Mouse (Mus musculus): ENCODE measurements around the gene Rab11fip2. TPM values are rescaled to one million over a fixed set of nuclear protein-coding genes. Genes with fewer than 3 reads are reported as not detected.

Rab11fip2 gene
- 11.3 and 12.2 TPM in 2 replicates for polyA plus RNA-seq (2012; rRNA removed)

- peak; percentile 92 for DNase-seq (ENCODE audit: low spot score)
Observed at GRCm38 (mm10) chr19:59943322-59943871, at the start of gene Rab11fip2. TSS of gene Rab11fip2 (minus strand) at chr19:59943654.

- no peak for DNase-seq (ENCODE audit: low spot score)
Observed at GRCm38 (mm10) chr19:59981588-59981987, 38.1 kb upstream of the Rab11fip2 start.

DNA sequence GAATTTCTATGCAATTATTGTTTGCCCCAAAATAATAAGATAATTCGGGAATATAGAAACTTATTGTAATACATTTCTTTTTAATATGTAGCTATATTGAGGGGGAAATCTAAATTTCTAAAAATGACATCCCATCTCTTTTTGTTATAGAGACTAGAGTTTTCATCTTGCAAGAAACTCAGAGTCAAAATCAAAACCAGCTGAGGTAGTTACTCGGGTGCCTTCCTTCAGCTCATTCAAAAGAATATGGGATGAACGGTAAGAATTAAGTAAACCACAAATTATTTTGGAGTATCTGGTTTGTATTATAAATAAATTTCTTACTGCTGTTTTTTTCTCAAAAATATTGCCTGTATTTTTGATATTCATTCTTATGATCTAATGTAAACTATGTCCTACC, 11.5 kb upstream of the Rab11fip2 start:
- no peak for DNase-seq (ENCODE audit: low spot score)

DNA sequence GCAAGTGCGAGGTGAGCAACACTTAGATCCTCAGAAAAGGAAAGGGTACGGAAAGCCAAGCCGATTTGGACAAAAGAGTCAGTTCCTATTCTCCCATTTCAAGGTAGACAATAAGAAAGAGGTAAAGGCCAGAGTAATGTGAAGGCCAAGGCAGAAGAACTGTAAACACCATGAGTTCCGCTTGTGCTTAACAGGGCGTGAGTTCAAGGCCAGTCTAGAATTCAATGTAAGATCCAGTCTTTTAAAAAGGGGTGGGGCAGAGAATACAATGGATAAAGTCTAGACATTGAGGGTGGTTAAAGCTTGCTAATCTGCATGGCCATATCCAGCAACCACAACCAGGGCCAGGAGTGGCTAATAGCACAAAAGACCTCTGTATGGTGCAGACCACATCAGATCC, 6.3 kb upstream of the Rab11fip2 start:
- DNase-seq (ENCODE audit: low spot score), result no peak

DNA sequence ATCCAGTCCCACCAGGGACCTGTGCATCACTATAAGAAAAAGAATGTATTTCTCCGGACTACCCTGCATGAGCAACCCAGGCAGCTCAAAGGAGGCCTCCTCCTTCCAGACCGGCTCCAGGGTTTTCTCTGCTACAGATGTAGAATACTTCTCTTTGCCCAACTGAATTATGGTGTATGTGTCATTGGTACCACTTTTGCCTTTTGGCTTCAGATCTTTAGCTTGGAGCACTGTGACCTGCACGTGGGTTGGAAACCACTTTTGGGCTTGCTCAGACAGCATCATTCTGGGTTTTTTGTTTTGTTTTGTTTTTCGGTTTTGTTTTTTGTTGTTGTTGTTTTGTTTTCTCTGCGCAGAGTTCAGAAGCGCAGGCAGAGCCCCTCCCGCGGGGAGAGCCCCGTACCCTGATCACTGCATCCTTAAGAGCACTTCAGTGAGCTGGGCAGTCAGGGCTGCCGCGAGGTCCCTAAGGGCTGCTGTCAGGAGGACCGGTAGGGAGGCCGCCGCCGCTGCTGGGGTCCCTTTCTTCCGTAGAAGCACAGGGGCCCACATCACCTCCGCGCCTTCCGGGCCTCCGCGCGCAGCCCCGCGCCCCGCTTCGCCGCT, 635 bp downstream of the Rab11fip2 start:
- DNase-seq (ENCODE audit: low spot score), result peak; percentile 20

GRCm38 (mm10) chr19:59939711-59940110, 3.7 kb downstream of the Rab11fip2 start:
- no peak for DNase-seq (ENCODE audit: low spot score)

DNA sequence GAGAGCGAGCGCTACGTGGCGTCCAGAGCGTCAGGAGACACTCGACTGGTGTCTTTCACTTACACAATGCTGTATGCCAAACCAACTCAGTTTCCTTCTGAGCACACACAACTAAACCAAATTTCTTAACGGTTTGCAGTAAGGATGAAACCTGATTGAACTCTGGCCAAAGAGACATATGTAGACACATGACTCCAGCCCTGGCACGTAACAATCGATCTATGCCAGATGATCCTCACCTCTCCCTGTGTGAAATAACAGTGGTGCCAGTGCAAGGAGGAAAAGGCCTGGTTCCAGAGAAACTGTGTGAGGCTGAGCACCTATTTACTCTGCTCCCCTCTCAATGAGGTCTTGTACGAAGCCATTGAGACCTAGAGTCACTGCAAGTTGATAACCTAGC, 11.4 kb downstream of the Rab11fip2 start:
- DNase-seq (ENCODE audit: low spot score), result no peak

DNA sequence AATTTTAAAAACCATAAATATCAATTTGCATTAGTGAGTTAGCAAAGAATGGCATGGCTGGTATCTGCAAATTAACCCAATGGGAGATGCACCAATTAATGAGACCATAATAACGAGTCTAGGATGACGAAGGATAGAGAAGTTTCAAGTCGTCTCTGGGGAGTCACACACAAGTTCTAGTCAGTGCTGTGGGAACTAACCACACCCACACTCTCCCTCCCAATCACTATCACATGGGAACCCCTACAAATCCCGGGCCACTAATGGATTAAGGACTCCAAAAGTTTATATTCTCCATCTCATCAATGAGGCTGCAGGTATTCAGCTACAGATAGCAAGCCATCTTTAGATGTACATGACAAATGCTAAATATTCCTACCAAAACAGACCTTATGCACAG, 14.8 kb downstream of the Rab11fip2 start:
- no peak for DNase-seq (ENCODE audit: low spot score)

DNA sequence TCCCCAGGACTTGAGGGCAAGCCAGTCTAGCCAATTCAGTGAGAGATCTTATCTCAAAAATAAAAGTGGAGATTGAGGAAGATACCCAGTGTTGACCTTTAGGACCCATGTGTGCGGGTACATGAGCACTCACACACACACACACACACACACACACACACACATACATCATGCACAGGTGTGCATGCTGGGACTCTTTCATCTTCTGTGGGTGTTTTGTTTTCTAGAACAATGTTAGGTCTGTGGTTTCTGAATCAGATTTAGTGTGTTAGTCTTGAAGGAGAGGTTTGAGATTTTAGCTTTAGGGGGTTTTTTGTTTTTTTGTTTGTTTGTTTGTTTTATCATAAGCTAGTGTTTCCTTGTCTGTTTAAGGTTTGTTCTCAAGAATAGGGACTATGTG, 17.3 kb downstream of the Rab11fip2 start:
- DNase-seq (ENCODE audit: low spot score), result no peak

- no peak for DNase-seq (ENCODE audit: low spot score)
Observed at GRCm38 (mm10) chr19:59920846-59921245, 22.6 kb downstream of the Rab11fip2 start.

DNA sequence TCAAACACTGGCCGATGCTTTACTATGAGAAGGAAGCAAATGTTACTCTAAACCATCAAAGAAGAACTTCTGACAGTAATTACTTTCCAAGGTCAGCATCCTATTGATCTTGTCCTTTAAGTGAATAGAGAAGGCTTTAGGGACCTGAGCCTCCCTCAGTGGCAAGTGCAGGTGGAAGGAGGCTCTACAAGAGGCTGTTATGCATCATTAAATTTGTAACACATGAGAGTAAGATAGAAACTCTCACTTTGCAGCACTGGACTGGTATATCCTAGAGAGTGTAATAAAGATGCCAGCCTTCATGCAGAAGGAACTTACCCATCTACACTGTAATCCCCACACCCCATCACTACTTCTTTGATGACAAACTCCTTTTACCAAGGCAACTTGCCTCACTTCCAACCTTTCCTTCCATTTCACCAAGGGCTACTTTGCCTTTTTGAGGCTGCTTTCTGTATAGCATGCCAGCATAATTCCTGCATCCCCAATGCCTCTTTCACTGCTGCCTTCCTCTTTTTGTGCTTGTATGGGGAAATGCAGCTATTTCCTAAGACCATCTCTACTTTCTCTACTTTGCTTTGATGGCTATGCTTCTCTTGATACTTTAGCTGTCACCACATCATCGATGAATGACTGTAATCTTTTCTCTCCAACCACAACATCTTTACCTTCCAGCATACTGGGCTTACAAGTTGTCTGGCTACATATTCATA, 25.4 kb downstream of the Rab11fip2 start:
- DNase-seq (ENCODE audit: low spot score), result no peak

DNA sequence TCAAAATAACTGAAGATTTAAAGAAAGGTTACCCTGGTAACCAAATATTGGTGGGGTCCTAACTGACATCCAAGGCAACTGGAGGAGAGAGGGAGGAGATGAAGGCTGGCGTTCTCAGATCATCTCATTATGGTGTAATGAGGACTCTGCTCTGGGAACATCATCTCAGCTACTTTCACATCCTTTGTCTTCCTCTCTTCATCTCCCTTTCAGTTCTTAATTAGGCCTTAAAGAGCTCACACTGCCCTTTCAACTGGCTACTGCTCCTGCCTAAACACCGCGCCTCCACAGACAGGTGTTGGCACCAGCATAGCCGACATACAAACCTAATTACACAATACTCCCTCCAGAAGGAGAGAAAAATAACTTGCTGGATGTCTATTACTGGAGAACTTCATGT, 31.9 kb downstream of the Rab11fip2 start:
- DNase-seq (ENCODE audit: low spot score), result no peak

GRCm38 (mm10) chr19:59905296-59906081, 38.0 kb downstream of the Rab11fip2 start:
- DNase-seq (ENCODE audit: low spot score), result no peak

DNA sequence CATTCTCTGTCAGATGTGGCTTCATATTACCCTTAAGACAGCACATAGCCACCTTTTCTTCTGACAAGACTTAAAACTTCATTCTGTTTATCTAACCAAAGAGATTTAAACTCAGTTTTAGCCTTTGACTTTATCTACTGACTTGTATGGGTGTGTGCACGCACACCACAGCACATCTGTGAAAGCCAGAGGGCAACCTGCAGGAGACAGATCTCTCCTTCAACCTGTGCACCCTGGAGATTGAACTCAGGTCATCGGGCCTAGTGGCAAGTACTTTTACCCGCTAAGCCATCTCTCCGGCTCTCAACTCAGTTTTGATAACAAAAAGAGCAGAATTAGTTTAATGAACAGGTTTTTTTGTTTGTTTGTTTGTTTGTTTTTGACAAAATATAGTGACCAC, 43.5 kb downstream of the Rab11fip2 start:
- DNase-seq (ENCODE audit: low spot score), result no peak

- DNase-seq (ENCODE audit: low spot score), result no peak
Observed at GRCm38 (mm10) chr19:59898301-59898700, 45.2 kb downstream of the Rab11fip2 start.

DNA sequence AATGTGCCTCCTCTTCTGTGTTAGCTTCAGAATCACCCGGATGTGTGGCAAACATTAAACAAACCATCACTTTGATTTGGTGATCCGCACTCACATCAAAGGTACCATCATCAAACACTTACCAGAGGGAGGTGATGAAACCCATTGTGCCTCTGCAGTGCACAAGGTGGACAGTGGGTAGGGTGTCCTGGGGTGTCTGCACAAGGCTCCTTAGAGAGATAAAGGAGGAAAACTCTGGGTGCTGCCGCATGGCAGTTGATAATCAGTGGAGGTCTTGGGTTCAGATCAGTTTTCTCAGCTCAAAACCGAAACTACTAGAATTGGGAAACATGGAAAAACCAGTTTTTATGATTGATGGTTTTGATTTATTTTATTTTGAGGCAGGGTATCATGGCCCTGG, 54.1 kb downstream of the Rab11fip2 start:
- DNase-seq (ENCODE audit: low spot score), result no peak

GRCm38 (mm10) chr19:59888846-59889245, 54.6 kb downstream of the Rab11fip2 start:
- DNase-seq (ENCODE audit: low spot score), result no peak

DNA sequence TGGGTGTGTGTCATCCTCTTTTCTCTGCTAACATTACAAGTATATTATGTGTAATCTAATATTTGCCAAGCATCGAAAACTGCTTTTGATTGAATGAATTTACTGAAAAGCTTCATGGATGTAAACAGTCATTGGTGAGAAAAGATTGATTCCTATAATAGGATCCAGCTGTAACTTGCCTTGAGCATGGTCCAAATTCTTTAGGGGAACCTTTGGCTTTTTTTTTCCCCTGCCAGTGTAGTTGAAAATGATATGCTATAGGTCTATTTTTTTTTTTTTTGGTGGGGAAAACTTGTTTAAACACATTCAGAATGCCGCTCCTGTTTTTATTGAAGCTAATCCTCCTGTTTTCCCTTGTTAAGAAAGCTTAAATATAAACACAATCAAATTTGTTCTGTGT, 55.6 kb downstream of the Rab11fip2 start:
- no peak for DNase-seq (ENCODE audit: low spot score)

DNA sequence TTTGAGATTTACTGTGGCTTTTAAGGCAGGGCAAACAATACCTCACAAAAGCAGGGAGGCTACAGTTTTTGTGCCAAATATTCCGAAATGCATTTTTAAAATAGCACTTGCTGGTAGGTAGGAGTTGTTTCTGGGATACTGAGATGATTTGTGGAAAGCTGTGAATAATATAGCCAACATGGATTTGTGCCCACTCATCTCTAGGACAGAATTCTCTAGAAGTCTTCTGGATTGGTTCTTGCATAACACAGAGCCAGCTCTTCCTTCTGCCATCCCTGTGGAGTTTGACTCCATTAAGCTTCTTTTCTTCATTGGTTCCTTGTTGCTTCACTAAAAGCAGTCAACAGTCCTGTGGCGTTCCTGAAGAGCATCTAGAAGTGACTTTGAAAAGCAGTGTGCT, 58.2 kb downstream of the Rab11fip2 start:
- DNase-seq (ENCODE audit: low spot score), result no peak

- no peak for DNase-seq (ENCODE audit: low spot score)
Observed at GRCm38 (mm10) chr19:59877238-59877637, 66.2 kb downstream of the Rab11fip2 start.

DNA sequence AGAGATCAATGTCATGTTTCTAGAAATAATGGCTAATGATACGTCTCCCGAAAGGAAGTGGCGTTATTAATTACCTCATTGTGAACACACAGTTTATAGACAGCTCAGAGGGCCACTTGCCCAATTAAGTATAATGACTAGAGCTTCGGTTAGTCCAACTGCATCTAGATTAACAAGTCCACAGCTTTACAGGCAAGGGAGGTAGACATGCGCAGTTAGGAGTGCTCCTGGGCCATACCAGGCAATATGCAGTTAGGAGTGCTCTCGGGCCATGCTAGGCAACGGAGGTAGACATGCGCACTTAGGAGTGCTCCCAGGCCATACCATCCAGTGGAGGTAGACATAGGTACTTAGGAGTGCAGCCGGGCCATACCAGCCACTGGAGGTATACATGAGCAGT, 76.8 kb downstream of the Rab11fip2 start:
- DNase-seq (ENCODE audit: low spot score), result no peak

DNA sequence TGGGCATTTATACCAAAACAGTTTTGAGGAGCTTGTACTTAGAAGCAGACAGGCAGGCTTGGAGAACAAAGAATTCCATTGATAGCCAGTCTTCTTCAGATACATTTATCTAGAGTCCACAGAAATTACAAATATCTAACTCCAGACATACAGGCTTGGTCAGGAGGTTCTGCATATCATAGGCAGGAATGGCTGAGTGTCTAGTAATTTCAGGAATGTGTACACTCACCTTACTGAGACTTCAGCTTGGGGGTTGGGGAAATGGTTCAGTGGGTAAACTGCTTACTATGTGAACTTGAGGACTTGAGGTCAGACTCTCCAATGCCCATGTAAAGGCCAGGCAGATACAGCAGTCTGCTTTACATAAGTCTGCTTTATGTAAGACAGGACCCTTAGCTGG, 81.0 kb downstream of the Rab11fip2 start:
- DNase-seq (ENCODE audit: low spot score), result no peak

- DNase-seq (ENCODE audit: low spot score), result no peak
Observed at GRCm38 (mm10) chr19:59860799-59861198, 82.7 kb downstream of the Rab11fip2 start.

All from urinary bladder, adult 2 months (tissue).